Mouse (Mus musculus) heart, adult 2 months (tissue): ENCODE results near the gene Zfp260. TPM values are rescaled to one million over a fixed set of nuclear protein-coding genes. Genes with fewer than 3 reads are reported as not detected.

Experiments
- DNase-seq, 2 experiments: peaks; one replicate each; pipeline ENCODE4 v3.0.0; 2021
- H3K27ac ChIP-seq: fragments of 200-600 bp; 2 replicates; pipeline ENCODE4 v1.8.1; 2022
- H3K27me3 ChIP-seq: fragments of 200-500 bp; 2 replicates; pipeline ENCODE4 v1.6.1; 2012; ENCODE audit warnings: mild to moderate bottlenecking, low read length, inconsistent platforms, mixed read lengths; ENCODE audit not compliant: control insufficient read depth, insufficient read depth
- H3K36me3 ChIP-seq: fragments of 200-500 bp; 2 replicates; pipeline ENCODE4 v1.6.1; 2012; ENCODE audit warnings: low read length, inconsistent platforms; ENCODE audit not compliant: control insufficient read depth, insufficient read depth
- H3K4me1 ChIP-seq: fragments of 200-500 bp; 2 replicates; pipeline ENCODE4 v1.6.1; 2011; ENCODE audit warnings: low read length; ENCODE audit not compliant: control insufficient read depth, insufficient read depth
- H3K4me3 ChIP-seq: fragments of 200-600 bp; 2 replicates; pipeline ENCODE4 v1.8.1; 2022
- H3K79me2 ChIP-seq: fragments of 200-500 bp; replicated peaks from 2 replicates; pipeline ENCODE4 v1.6.1; 2012; ENCODE audit warnings: mild to moderate bottlenecking, inconsistent platforms, low read length, moderate library complexity, mixed read lengths; ENCODE audit not compliant: control insufficient read depth, insufficient read depth
- H3K9ac ChIP-seq: fragments of 200-500 bp; 2 replicates; pipeline ENCODE4 v1.6.1; 2012; ENCODE audit warnings: low read depth, mild to moderate bottlenecking, control low read depth, inconsistent platforms, low read length, mixed read lengths
- CTCF ChIP-seq: fragments of 200-600 bp; IDR thresholded peaks from 2 replicates; pipeline ENCODE4 v1.8.1; 2022; ENCODE audit warnings: antibody characterized with exemption, mild to moderate bottlenecking, moderate library complexity
- EP300 ChIP-seq: fragments of 200-500 bp; IDR thresholded peaks from 2 replicates; pipeline ENCODE4 v1.6.1; 2011; ENCODE audit warnings: low read depth, low read length, control low read depth; ENCODE audit not compliant: insufficient read depth
- POLR2A ChIP-seq: fragments of 200-500 bp; IDR thresholded peaks from 2 replicates; pipeline ENCODE4 v1.6.1; 2011; ENCODE audit warnings: mild to moderate bottlenecking, low read depth, low read length, control low read depth; ENCODE audit not compliant: insufficient read depth
- WGBS: fragments of 180-500 bp; shearing (Covaris S2); methylation state at CpG from one replicate; pipeline ENCODE4 v1.1.7; 2018; 5-methylcytosine and 5-hydroxymethylcytosine counted together
- intact Hi-C: fragments of 180-260 bp; cut with DNase I; formaldehyde crosslinking; loops from one replicate; pipeline ENCODE4 v1.15.1; 2025
- polyA plus RNA-seq: library from polyadenylated mRNA; depleted of rRNA; stranded (reverse); fragments of >200 nt; gene quantifications from 2 replicates; pipeline ENCODE4 v1.2.3, GENCODE M21; 2012
- total RNA-seq, 2 experiments: library from RNA; stranded (reverse); gene quantifications; 2 replicates each; pipeline ENCODE4 v1.2.3; 2021

Gene Zfp260
- total and polyA plus RNA-seq, 3 experiments, result 15.9 to 30.6 (median 27.4) TPM

- H3K36me3 ChIP-seq, result no peaks in the 10 kb centered on the region
- intact Hi-C loops, result no loop called here
Measured at GRCm38 (mm10) chr7:30062478-30062877, 32.1 kb upstream of the Zfp260 start.

DNA sequence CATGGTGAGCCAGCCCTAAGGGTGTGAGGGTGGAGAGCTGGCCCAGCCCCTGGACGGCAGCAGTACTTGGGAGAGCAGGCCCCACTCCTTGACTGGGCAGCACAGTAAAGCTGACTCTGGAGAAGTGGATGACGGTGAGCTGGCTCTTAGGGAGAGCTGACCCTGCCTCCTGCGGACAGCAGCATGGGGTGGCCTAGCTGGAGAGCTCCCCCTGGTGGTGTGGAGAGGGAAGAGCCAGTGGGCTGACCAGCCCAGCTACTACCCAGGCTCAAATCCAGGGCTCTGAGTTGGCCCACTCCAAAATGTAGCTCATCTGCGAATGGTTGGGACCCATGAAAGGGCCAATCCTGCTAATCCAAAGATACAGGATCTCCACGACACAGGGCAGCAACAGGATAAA is 30.0 kb upstream of the Zfp260 start:
- Histone ChIP-seq H3K4me1 (no peaks in the 10 kb centered on the region), H3K27me3 (no peaks in the 10 kb centered on the region), H3K4me3 (no peak overlapping the region), H3K79me2 (no peaks in the 10 kb centered on the region), H3K27ac (no peak overlapping the region), H3K9ac (no peak overlapping the region), H3K36me3 (no peaks in the 10 kb centered on the region)
- intact Hi-C loops, result no loop called here
- TF ChIP-seq CTCF, result peak; percentile 47
- no peak for TF ChIP-seq POLR2A
- DNase-seq, result no peak
- WGBS, result 84% methylated on average over 5 of the region's 5 CpGs

More at GRCm38 (mm10) chr7:30062478-30062877, 32.1 kb upstream of the Zfp260 start:
- no peak overlapping the region for H3K4me3 ChIP-seq
- no peaks in the 10 kb centered on the region for H3K79me2 ChIP-seq
- no peak for DNase-seq
- no peaks in the 10 kb centered on the region for H3K4me1 ChIP-seq
- H3K27ac ChIP-seq, result no peak overlapping the region
- no peak overlapping the region for H3K9ac ChIP-seq
- no peaks in the 10 kb centered on the region for H3K27me3 ChIP-seq
- WGBS, result 88% methylated on average over 5 of the region's 5 CpGs
- TF ChIP-seq CTCF (peak; percentile 53), EP300 (no peak), POLR2A (no peak)

DNA sequence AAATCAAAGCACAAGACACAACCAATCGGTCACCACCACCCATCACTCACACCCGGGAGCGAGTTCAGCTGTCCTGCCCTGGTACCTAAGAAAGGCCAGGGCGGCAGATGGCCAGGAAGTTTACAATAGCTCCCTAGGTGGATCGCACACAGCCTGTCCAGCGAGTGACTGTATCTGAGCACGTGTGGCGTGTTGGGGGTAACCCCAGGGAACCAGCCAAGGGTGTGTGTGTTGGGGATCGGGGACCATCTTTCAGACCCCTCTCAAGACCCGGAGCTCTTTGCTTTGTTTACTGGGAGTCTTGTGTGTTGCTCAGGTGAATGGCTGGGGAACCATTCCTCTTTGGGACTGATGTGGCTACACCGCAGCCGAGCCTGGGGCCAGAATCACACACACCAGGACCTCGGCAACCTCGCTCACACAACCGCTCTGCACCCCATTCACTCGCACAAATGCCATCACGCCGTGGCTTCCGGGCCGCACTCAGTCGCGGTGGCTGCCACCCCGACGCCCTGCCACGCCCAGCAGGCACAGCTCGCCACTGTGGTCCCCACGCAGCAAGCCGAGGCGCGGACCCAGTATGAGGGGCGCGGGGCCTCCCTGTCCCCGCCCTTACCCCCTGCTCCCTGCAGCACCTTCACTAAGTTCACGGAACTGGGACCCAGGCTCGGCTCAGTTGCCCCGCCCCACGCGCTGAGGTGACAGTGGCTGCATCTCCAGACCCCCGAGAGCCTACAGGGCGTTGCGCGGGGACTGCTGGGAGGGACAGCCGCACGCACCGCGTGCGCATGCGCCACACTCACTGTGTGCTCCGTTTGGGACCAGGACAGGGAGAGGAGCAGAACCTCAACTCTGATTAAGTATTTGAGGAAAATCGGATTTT is 22.2 kb upstream of the Zfp260 start, which contains the start of gene Zfp82:
Gene Zfp82 (minus strand): TSS at position 755 of the 883 bp plus-strand sequence.
- Histone ChIP-seq H3K9ac (peak within 1 kb of the TSS; percentile 91), H3K4me1 (peaks cover 2% of the 10 kb centered on the region; the same call in 1 of the 2 replicates), H3K79me2 (no peaks in the 10 kb centered on the region), H3K36me3 (no peaks in the 10 kb centered on the region), H3K4me3 (peak within 1 kb of the TSS; percentile 78), H3K27ac (peak within 1 kb of the TSS; percentile 58), H3K27me3 (no peaks in the 10 kb centered on the region)
- under 1% methylated on average over 50 of the region's 50 CpGs for WGBS
- peak; percentile 88 to 90 for DNase-seq
- intact Hi-C loops, result loop anchor here (2.0 kb wide), 1 partner anchor 16 kb away; no protein-coding TSS in a partner anchor
- TF ChIP-seq EP300, result no peak
- peak; percentile 79 for TF ChIP-seq POLR2A

- no peaks in the 10 kb centered on the region for H3K27me3 ChIP-seq
- H3K9ac ChIP-seq, result no peak overlapping the region
- no peak for DNase-seq
- H3K27ac ChIP-seq, result no peak overlapping the region
- no peaks in the 10 kb centered on the region for H3K36me3 ChIP-seq
- intact Hi-C loops, result loop anchor here (5.0 kb wide), 1 partner anchor 36 kb away; the partner anchor contains the start of gene Zfp382
- no peak overlapping the region for H3K4me3 ChIP-seq
- peaks cover 3% of the 10 kb centered on the region for H3K4me1 ChIP-seq
- 87% methylated on average over 9 of the region's 9 CpGs for WGBS
- H3K79me2 ChIP-seq, result no peaks in the 10 kb centered on the region
- TF ChIP-seq EP300 (no peak), CTCF (no peak), POLR2A (no peak)
Measured at GRCm38 (mm10) chr7:30086524-30086923, 8.1 kb upstream of the Zfp260 start.

DNA sequence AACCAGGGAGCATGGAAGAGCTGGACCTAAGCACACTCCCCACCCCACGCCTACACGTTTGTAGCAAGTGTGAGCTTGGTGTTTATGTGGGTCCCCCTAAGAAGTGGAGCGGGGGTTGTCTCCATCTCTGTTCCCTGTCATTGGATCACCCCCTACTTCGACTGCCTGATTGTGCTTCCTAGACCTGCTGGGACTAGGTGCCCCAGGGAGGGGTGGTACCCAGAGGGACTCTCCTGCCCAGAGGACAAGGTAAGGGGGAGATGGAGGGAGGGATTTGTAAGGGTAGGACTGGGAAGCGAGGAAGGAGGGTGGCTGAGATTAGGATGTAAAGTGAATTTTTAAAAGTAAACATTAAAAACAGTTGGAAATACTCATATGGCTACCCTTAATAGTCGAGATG is 5.2 kb upstream of the Zfp260 start:
- intact Hi-C loops, result loop anchor here (2.0 to 5.0 kb wide), 2 partner anchors 17 to 33 kb away; partner anchors contain the start of genes Zfp382 and Zfp82
- Histone ChIP-seq H3K27ac (no peak overlapping the region), H3K36me3 (no peaks in the 10 kb centered on the region), H3K27me3 (no peaks in the 10 kb centered on the region), H3K79me2 (no peaks in the 10 kb centered on the region), H3K4me1 (peaks cover 3% of the 10 kb centered on the region), H3K9ac (no peak overlapping the region; the same call in 1 of the 2 replicates), H3K4me3 (peak overlapping the region; percentile 86)
- DNase-seq, result no peak
- WGBS, result 34% methylated on average over 6 of the region's 6 CpGs
- TF ChIP-seq POLR2A, result no peak
- TF ChIP-seq EP300, result no peak
- TF ChIP-seq CTCF, result no peak
